Mouse (Mus musculus) heart, postnatal 0 days (tissue): ENCODE measurements around the gene BC049730.

Experiments used
- CTCF ChIP-seq: IDR thresholded peaks from 2 replicates; pipeline ENCODE4 v1.5.1; 2016; ENCODE audit warnings: antibody characterized with exemption, control low read depth, low read depth
- EP300 ChIP-seq: IDR thresholded peaks from 2 replicates; pipeline ENCODE4 v1.6.1; 2016; ENCODE audit warnings: antibody characterized with exemption, low read depth

- TF ChIP-seq CTCF (no peak), EP300 (no peak)
Observed at GRCm38 (mm10) chr7:24715039-24715438, 6.0 kb downstream of the BC049730 start.
